Mouse (Mus musculus) midbrain, embryonic 14.5 days (tissue): ENCODE measurements around the gene Zfp526. TPM values are rescaled to one million over a fixed set of nuclear protein-coding genes. Genes with fewer than 3 reads are reported as not detected.
A peak's percentile ranks its signal among the peaks of the same experiment; 100 is the strongest.

ENCODE experiments used
- ATAC-seq: fragments of 200-750 bp; cut with Nextera tagmentation; 2 replicates; pipeline ENCODE4 v1.8.0; 2017; ENCODE audit warnings: moderate number of reproducible peaks, moderate library complexity; ENCODE audit not compliant: low FRiP score, low TSS enrichment
- DNase-seq: peaks from one replicate; pipeline ENCODE4 v3.0.0-alpha.2; 2015
- H3K27ac ChIP-seq: fragments of 300-500 bp; sonication (generic); replicated peaks from 2 replicates; pipeline ENCODE4 v1.5.1; 2014; ENCODE audit warnings: mild to moderate bottlenecking, low read depth, low read length, moderate library complexity
- H3K27me3 ChIP-seq: fragments of 300-500 bp; sonication (generic); 2 replicates; pipeline ENCODE4 v1.6.1; 2014; ENCODE audit warnings: low read length, control low read depth, mixed read lengths; ENCODE audit not compliant: control insufficient read depth, insufficient read depth
- H3K36me3 ChIP-seq: fragments of 300-500 bp; sonication (generic); 2 replicates; pipeline ENCODE4 v1.6.1; 2014; ENCODE audit warnings: low read length, control low read depth; ENCODE audit not compliant: control insufficient read depth, insufficient read depth
- H3K4me1 ChIP-seq: fragments of 300-500 bp; sonication (generic); 2 replicates; pipeline ENCODE4 v1.6.1; 2014; ENCODE audit warnings: mild to moderate bottlenecking, antibody characterized with exemption, low read length, control low read depth; ENCODE audit not compliant: control insufficient read depth, insufficient read depth
- H3K4me2 ChIP-seq: fragments of 300-500 bp; sonication (generic); 2 replicates; pipeline ENCODE4 v1.6.1; 2014; ENCODE audit warnings: mild to moderate bottlenecking, low read length, moderate library complexity
- H3K4me3 ChIP-seq: fragments of 300-500 bp; sonication (generic); replicated peaks from 2 replicates; pipeline ENCODE4 v1.5.1; 2014; ENCODE audit warnings: low read depth, low read length
- H3K9ac ChIP-seq: fragments of 300-500 bp; sonication (generic); replicated peaks from 2 replicates; pipeline ENCODE4 v1.6.1; 2014; ENCODE audit warnings: mild to moderate bottlenecking, low read length, moderate library complexity
- H3K9me3 ChIP-seq: fragments of 300-500 bp; sonication (generic); 2 replicates; pipeline ENCODE4 v1.6.1; 2016; ENCODE audit warnings: low read length, control low read depth, mixed read lengths; ENCODE audit not compliant: control insufficient read depth
- WGBS: fragments of 180-500 bp; shearing (Covaris S2); extraction: QIAGEN DNeasy Blood & Tissue Kit; methylation state at CpG from one replicate; pipeline ENCODE4 v1.1.7; 2014; 5-methylcytosine and 5-hydroxymethylcytosine counted together
- polyA plus RNA-seq: library from polyadenylated mRNA; unstranded; fragments of >200 nt; fragmentation: Nextera tagmentation; extraction: Ambion mirVana; gene quantifications from 2 replicates; pipeline ENCODE4 v1.2.1, GENCODE M21; 2014

Gene Zfp526
- polyA plus RNA-seq, 1 experiment from 2014 or later = 2.5 TPM

DNA sequence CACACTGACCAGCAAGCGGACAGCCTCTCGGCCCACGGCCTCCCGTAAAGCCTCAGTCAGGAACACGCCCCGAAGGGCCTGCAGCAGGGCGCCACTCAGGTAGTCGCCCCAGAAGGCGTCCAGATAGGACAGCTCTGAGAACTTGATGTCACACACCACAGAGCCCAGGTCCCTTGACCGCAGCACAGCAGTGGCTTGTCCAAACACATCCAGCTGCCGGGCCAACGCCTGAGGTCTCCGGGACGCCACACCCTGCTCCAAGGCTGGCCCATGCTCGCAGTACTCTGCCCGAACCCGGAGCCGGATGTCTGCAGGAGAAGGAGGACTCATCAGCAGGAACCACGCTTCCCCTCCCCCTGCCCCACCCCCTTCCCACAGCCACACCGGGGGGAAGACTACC is 17.6 kb upstream of the Zfp526 start:
- no peak for ATAC-seq
- DNase-seq = no peak
- 93% methylated on average over 20 of the region's 20 CpGs for WGBS

DNA sequence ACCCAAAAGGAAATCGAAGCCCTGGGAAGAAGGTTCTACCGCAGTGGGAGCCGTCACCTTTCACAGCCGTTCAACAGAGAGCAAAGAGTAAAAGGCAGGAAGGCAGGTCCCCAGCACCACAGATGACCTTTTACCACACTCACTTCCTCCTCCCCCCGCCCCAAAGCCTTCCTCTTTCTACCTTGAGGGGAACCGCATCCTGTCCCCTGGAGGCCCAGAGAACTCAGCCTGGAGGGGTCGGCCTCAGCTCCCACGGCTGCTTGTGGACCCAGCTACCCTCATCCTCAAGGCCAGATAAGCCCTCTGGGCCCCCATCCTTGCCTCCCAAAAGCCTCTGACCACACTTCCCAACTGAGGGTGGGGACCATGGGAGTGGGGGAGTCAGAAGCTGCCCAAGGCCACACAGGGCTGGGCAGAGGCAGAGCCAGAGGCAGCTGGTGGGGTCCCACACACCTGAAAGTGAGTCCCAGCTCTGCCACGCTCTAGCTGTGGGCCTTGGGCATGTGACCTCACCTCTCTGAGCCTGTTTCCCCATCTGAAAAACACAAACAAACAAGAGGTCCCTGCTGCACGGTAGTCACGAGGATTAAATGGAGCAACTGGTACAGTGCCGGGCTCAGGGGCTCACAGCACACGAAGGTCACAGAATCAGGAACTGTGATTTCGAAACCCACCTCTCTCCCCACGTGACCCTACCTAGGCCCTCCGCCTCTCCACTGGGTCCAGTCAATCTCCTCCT is 15.7 kb upstream of the Zfp526 start:
- Histone ChIP-seq H3K9ac (no peak overlapping the region), H3K27me3 (no peaks in the 10 kb centered on the region), H3K27ac (no peak overlapping the region), H3K4me1 (no peaks in the 10 kb centered on the region), H3K4me3 (no peak overlapping the region), H3K4me2 (no peak overlapping the region), H3K9me3 (no peaks in the 10 kb centered on the region), H3K36me3 (peaks cover 64% of the 10 kb centered on the region)
- DNase-seq (no peak), ATAC-seq (no peak)
- 93% methylated on average over 16 of the region's 16 CpGs for WGBS

More for the DNA sequence above, 17.6 kb upstream of the Zfp526 start:
- Histone ChIP-seq H3K4me3 (no peak overlapping the region), H3K36me3 (peaks cover 47% of the 10 kb centered on the region), H3K4me1 (no peaks in the 10 kb centered on the region), H3K9me3 (no peaks in the 10 kb centered on the region), H3K27ac (no peak overlapping the region), H3K9ac (no peak overlapping the region), H3K27me3 (no peaks in the 10 kb centered on the region), H3K4me2 (no peak overlapping the region)

DNA sequence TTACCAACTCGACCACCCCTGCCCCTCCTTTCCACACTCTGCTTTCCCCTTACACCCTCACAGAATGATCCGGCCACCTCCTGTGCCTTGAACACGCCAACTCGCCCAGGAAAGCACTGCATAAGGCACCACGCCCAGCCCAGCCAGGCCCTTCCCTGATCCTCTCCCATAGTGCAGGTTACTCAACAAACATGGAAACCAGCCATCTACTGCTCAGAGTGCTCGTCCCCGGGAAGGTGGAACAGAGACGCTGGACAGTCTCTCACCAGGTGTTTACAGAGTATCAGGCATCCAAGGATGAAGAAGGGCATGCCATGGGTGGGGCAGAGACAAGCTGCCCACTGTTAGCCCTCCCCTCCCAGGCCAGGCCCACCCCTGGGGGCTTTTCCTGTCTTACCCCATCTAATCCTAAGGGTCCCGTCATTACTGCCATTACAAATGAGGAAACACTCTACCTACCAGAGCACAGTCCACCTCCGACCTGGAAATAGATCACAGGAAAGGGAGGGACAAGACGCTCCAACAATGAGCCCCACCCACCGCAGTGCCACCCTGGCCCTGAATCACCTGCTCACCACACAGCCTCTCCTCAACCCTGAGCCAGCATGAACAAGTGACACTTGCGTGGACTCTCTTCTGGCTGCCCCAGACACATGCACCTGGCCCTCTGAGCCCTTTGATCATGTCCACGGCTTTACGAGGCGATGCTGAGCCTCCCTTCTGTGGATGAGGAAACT is 15.0 kb upstream of the Zfp526 start:
- no peak overlapping the region for H3K9ac ChIP-seq
- no peak overlapping the region for H3K4me2 ChIP-seq
- H3K27ac ChIP-seq = no peak overlapping the region
- peaks cover 71% of the 10 kb centered on the region for H3K36me3 ChIP-seq
- no peaks in the 10 kb centered on the region for H3K27me3 ChIP-seq
- DNase-seq = no peak
- no peak for ATAC-seq
- no peak overlapping the region for H3K4me3 ChIP-seq
- 91% methylated on average over 16 of the region's 16 CpGs for whole genome bisulfite sequencing
- no peaks in the 10 kb centered on the region for H3K9me3 ChIP-seq
- no peaks in the 10 kb centered on the region for H3K4me1 ChIP-seq

DNA sequence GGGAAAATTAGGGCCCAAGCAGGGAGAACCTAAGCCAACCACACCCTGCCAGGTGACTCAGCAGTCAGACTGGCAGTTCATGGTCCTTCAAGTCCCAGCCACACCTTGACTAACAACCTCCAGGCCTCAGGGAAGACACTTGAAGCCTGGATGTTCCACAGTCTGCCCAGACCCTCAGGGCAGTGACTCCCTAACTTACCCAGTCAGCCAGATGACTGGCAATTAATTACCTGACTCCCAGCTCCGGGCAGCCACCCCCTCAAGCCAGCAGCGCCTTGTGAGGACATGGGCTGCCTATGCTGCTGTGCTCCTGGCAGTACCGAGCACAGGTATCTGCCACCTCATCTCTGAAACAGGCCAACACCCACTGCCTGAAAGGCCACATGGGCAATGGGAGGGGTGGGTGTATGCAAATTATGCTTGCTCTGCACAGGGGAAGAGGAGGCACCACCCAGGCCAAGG is 12.0 kb upstream of the Zfp526 start:
- Histone ChIP-seq H3K27me3 (no peaks in the 10 kb centered on the region), H3K4me3 (no peak overlapping the region), H3K27ac (no peak overlapping the region), H3K4me1 (no peaks in the 10 kb centered on the region), H3K4me2 (no peak overlapping the region), H3K9ac (no peak overlapping the region), H3K9me3 (no peaks in the 10 kb centered on the region), H3K36me3 (peaks cover 66% of the 10 kb centered on the region)
- ATAC-seq = no peak
- 86% methylated on average over 3 of the region's 3 CpGs for WGBS
- no peak for DNase-seq

DNA sequence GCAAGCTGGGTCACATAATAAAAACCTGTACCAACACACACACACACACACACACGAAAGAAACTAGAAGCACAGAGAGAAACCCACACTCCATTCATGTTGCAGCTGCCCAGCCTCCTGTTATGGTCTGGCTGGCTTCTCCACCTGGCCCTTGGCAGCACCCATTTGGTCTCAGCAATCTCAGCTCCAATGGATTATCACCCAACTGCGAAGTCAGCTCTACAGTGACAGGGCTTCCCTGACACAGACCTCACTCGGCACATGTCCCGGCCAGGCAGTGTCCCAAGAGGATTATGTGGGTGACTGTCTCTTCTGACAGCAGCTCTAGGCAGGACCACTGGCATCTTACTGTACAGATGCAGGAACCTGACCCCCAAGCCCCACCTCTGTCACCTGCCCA is 10.7 kb upstream of the Zfp526 start:
- Histone ChIP-seq H3K9ac (no peak overlapping the region), H3K9me3 (no peaks in the 10 kb centered on the region), H3K36me3 (peaks cover 68% of the 10 kb centered on the region), H3K27ac (no peak overlapping the region), H3K4me1 (no peaks in the 10 kb centered on the region), H3K4me3 (no peak overlapping the region), H3K4me2 (no peak overlapping the region), H3K27me3 (no peaks in the 10 kb centered on the region)
- 87% methylated on average over 4 of the region's 4 CpGs for WGBS
- no peak for ATAC-seq
- no peak for DNase-seq

DNA sequence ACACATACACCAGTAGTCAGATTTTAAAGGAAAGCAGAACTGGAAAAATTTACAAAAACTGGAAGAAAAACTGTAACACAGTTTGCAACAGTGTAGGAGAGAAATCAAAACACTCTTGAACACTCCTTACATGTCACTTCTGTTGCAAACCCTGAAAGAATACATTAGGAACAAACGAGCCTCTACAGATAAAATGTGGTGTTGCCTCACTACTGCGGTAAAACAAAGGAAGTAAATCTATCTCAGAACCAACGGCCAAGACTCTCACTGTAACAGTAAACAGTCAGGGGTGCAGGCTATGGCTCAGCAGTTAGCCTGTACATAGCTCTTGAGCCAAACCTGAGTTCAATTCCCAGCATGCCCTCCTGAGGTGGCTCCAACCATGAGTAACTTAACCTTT is 8.1 kb upstream of the Zfp526 start:
- H3K4me3 ChIP-seq = no peak overlapping the region
- H3K4me2 ChIP-seq = no peak overlapping the region
- ATAC-seq (no peak), DNase-seq (no peak)
- H3K9ac ChIP-seq = no peak overlapping the region
- H3K9me3 ChIP-seq = no peaks in the 10 kb centered on the region
- no peaks in the 10 kb centered on the region for H3K27me3 ChIP-seq
- H3K36me3 ChIP-seq = peaks cover 60% of the 10 kb centered on the region
- 89% methylated on average over 3 of the region's 3 CpGs for WGBS
- peaks cover under 1% of the 10 kb centered on the region; the same call in 1 of the 2 replicates for H3K4me1 ChIP-seq
- no peak overlapping the region for H3K27ac ChIP-seq

DNA sequence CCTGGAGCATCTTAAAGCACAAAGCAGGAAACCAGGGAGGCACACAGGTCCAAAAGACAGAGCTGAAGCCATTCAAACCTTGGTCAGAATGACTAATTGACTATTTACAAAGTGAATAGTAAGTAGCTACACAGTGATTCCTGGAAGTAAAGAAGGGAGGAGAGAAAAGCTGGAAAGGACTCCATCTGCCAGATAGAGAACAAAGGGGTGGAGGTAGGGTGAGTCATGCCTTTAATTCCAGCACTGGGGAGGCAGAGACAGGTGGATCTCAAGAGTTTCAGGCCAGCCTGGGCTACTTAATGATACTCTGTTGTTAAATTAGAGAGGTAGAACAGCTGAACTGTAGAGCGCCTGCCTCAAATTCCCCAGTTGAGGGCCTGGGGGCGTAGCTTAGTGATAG is 7.1 kb upstream of the Zfp526 start:
- H3K4me2 ChIP-seq = no peak overlapping the region
- DNase-seq (no peak), ATAC-seq (no peak)
- 92% methylated on average over 2 of the region's 2 CpGs for WGBS
- no peak overlapping the region for H3K27ac ChIP-seq
- H3K4me3 ChIP-seq = no peak overlapping the region
- no peaks in the 10 kb centered on the region for H3K9me3 ChIP-seq
- peaks cover 51% of the 10 kb centered on the region for H3K36me3 ChIP-seq
- no peaks in the 10 kb centered on the region for H3K27me3 ChIP-seq
- H3K9ac ChIP-seq = no peak overlapping the region
- peaks cover 8% of the 10 kb centered on the region for H3K4me1 ChIP-seq

DNA sequence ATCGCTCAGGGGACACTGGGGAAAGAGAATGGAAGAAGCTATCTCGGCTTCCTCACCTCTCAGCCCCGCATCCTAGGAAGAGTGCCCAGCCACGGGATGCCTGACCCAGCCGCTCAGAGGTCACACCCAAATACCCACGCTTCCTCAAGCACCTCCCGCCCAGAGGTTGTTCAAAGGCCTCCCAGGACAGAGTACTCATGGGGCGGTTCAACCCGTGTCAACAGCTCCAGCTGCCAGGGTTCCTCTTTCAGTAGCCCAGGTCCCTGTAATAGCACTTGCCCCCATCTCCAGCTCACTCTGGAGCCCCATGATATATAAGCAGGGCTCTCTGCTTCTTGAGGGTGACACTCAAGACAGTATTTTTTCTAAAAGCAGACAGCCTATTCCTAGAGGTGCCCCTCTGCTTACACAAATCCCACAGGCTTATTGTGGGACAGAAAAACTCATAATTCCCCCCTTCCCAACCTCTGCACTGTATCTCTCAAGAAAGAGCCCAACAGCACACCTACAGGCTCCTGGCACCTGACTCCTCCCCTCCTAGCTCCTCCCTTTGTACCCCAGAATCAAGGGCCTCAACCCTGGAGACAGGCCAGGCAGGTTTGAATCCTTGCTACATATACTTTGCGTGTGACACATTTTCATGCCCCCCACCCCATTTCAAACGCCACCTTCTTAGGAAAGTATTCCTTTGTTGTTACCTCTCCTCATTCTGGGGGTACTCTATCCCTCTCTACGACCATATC is 3.4 kb upstream of the Zfp526 start:
- Histone ChIP-seq H3K27ac (no peak overlapping the region), H3K27me3 (no peaks in the 10 kb centered on the region), H3K9ac (no peak overlapping the region), H3K4me1 (peaks cover 26% of the 10 kb centered on the region), H3K4me2 (peak overlapping the region; percentile 89), H3K9me3 (no peaks in the 10 kb centered on the region), H3K4me3 (no peak overlapping the region), H3K36me3 (peaks cover 23% of the 10 kb centered on the region)
- 74% methylated on average over 12 of the region's 12 CpGs for WGBS
- ATAC-seq (no peak), DNase-seq (no peak)
